Mouse (Mus musculus): ENCODE measurements around the gene Anxa11. TPM values are rescaled to one million over a fixed set of nuclear protein-coding genes. Genes with fewer than 3 reads are reported as not detected.

Anxa11 gene
- total and polyA plus RNA-seq, 2 experiments = 11.7 to 30.5 TPM

DNA sequence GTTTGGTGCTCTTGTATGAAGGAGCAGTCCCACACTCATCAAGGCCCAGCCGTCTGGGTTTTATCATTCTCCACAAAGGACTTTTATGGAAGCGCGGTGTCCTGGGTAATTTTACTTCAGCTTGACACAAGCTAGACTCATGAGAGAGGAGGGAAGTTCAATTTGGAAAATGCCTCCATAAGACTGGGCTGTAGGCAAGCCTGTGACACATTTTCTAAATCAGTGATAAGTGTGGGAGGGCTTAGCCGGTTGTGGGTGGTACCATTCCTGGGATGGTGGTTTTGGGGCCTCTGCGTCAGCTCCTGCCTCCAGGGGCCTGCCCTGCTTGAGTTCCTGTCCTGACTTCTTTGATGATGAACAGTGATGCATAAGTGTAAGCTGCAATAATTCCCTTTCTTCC, 23.3 kb downstream of the Anxa11 start:
- Histone ChIP-seq H3K79me2 (ENCODE audit: control insufficient read depth, insufficient read depth, low read length) (peaks cover 14% of the 10 kb centered on the region; the same call in 1 of the 2 replicates), H3K27me3 (ENCODE audit: control insufficient read depth, insufficient read depth, low read length) (no peaks in the 10 kb centered on the region), H3K9ac (ENCODE audit: low read depth, low read length) (no peak overlapping the region), H3K4me1 (ENCODE audit: control insufficient read depth, insufficient read depth, low read length) (peaks cover 2% of the 10 kb centered on the region; the same call in 1 of the 2 replicates), H3K4me3 (ENCODE audit: insufficient read depth, low read depth, low read length) (no peak overlapping the region), H3K36me3 (ENCODE audit: control insufficient read depth, insufficient read depth, low read length) (no peaks in the 10 kb centered on the region), H3K27ac (replicated peaks; ENCODE audit: insufficient read depth, low read depth, low read length) (no peak overlapping the region)
- 84% methylated on average over 5 of the region's 5 CpGs for WGBS
- TF ChIP-seq CTCF (IDR thresholded peaks at IDR 0.05; ENCODE audit: low read depth, low read length) (no peak), POLR2A (IDR thresholded peaks at IDR 0.05; ENCODE audit: extremely low read depth, insufficient read depth, low read length) (no peak)
- no peak for DNase-seq (ENCODE audit: extremely low read depth, low read depth, low spot score)

- TF ChIP-seq CTCF (IDR thresholded peaks at IDR 0.05; ENCODE audit: low read depth, low read length) (no peak), POLR2A (IDR thresholded peaks at IDR 0.05; ENCODE audit: extremely low read depth, insufficient read depth, low read length) (no peak)
- WGBS = 91% methylated on average over 6 of the region's 6 CpGs
- no peak for DNase-seq (ENCODE audit: extremely low read depth, low read depth, low spot score)
These were observed 24.4 kb downstream of the Anxa11 start for GRCm38 (mm10) chr14:25866384-25866783.

DNA sequence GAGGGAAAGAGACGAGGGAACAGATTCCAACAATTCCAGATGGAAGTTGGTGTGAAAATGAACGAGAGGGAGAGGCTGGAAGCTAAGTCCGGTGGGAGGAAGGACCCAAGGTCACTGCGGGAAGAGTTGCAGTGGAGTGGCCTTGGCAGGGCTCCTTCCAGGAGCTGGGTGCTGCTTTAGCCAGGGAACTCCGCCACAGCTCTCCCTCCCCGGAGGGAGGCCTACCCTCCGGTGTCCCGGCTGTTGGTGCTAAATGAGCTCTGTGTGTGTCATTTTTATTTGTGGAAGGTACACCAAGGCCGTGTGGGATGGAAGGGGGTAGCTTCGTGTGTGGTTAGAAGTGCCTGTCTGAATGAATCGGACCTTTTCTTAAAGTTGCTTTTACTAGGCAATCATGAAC, 24.9 kb downstream of the Anxa11 start:
- WGBS = 78% methylated on average over 11 of the region's 11 CpGs
- DNase-seq (ENCODE audit: extremely low read depth, low read depth, low spot score) = no peak
- Histone ChIP-seq H3K79me2 (ENCODE audit: control insufficient read depth, insufficient read depth, low read length) (peaks cover 8% of the 10 kb centered on the region; the same call in 1 of the 2 replicates), H3K9ac (ENCODE audit: low read depth, low read length) (no peak overlapping the region), H3K4me3 (ENCODE audit: insufficient read depth, low read depth, low read length) (no peak overlapping the region), H3K4me1 (ENCODE audit: control insufficient read depth, insufficient read depth, low read length) (peaks cover 2% of the 10 kb centered on the region; the same call in 1 of the 2 replicates), H3K27me3 (ENCODE audit: control insufficient read depth, insufficient read depth, low read length) (no peaks in the 10 kb centered on the region), H3K27ac (replicated peaks; ENCODE audit: insufficient read depth, low read depth, low read length) (no peak overlapping the region), H3K36me3 (ENCODE audit: control insufficient read depth, insufficient read depth, low read length) (no peaks in the 10 kb centered on the region)
- TF ChIP-seq CTCF (IDR thresholded peaks at IDR 0.05; ENCODE audit: low read depth, low read length) (no peak), POLR2A (IDR thresholded peaks at IDR 0.05; ENCODE audit: extremely low read depth, insufficient read depth, low read length) (no peak)

More at GRCm38 (mm10) chr14:25866384-25866783, 24.4 kb downstream of the Anxa11 start:
- Histone ChIP-seq H3K9ac (ENCODE audit: low read depth, low read length) (no peak overlapping the region), H3K79me2 (ENCODE audit: control insufficient read depth, insufficient read depth, low read length) (peaks cover 10% of the 10 kb centered on the region; the same call in 1 of the 2 replicates), H3K27me3 (ENCODE audit: control insufficient read depth, insufficient read depth, low read length) (no peaks in the 10 kb centered on the region), H3K4me3 (ENCODE audit: insufficient read depth, low read depth, low read length) (no peak overlapping the region), H3K27ac (replicated peaks; ENCODE audit: insufficient read depth, low read depth, low read length) (no peak overlapping the region), H3K4me1 (ENCODE audit: control insufficient read depth, insufficient read depth, low read length) (peaks cover 2% of the 10 kb centered on the region; the same call in 1 of the 2 replicates), H3K36me3 (ENCODE audit: control insufficient read depth, insufficient read depth, low read length) (no peaks in the 10 kb centered on the region)

DNA sequence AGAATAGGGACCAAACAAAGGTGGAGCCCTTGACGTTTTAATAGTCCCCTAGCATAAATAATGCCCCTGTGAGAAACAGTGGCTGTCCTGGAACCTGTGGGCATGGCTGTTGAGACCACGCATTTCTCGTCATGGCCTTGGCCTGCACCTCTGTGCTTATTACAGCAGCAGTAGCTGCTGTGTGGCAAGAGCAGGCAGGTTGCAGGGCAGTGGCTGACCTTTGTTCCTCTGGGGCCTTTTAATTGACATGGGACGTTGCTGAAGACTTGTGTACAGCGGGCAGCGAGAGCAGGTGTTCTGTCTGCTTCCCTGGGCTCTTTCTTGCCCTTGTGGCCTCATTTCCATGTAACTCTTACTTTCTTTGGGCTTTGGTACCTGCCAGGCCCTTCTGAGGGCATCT, 25.9 kb downstream of the Anxa11 start:
- H3K79me2 ChIP-seq (ENCODE audit: control insufficient read depth, insufficient read depth, low read length) = peaks cover 4% of the 10 kb centered on the region; the same call in 1 of the 2 replicates
- no peaks in the 10 kb centered on the region for H3K36me3 ChIP-seq (ENCODE audit: control insufficient read depth, insufficient read depth, low read length)
- peak; percentile 87 for DNase-seq (ENCODE audit: extremely low read depth, low read depth, low spot score)
- no peaks in the 10 kb centered on the region for H3K27me3 ChIP-seq (ENCODE audit: control insufficient read depth, insufficient read depth, low read length)
- H3K4me1 ChIP-seq (ENCODE audit: control insufficient read depth, insufficient read depth, low read length) = peaks cover 2% of the 10 kb centered on the region; the same call in 1 of the 2 replicates
- TF ChIP-seq POLR2A (IDR thresholded peaks at IDR 0.05; ENCODE audit: extremely low read depth, insufficient read depth, low read length) = no peak
- no peak for TF ChIP-seq CTCF (IDR thresholded peaks at IDR 0.05; ENCODE audit: low read depth, low read length)
- 32% methylated on average over 6 of the region's 6 CpGs for WGBS
- H3K27ac ChIP-seq (replicated peaks; ENCODE audit: insufficient read depth, low read depth, low read length) = no peak overlapping the region
- no peak overlapping the region for H3K4me3 ChIP-seq (ENCODE audit: insufficient read depth, low read depth, low read length)
- no peak overlapping the region for H3K9ac ChIP-seq (ENCODE audit: low read depth, low read length)

DNA sequence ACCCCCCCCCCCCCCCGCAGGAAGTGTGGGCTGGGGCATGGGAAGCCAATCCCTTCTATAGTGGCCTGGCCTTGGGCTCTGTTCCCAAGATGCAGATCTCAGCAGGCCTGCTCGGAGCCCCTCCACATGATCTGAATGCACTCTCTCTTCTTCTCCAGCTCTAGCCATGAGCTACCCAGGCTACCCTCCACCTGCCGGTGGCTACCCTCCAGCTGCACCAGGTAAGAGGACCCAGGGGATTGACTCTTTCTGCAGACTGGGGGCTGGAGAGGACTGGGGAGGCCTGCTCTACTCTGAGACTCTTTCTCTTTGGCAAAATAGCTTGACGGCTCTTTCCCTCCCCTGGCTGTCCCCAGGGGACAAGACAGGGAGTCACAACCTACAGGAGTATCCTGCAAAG, 26.8 kb downstream of the Anxa11 start:
- no peak for DNase-seq (ENCODE audit: extremely low read depth, low read depth, low spot score)
- no peaks in the 10 kb centered on the region for H3K36me3 ChIP-seq (ENCODE audit: control insufficient read depth, insufficient read depth, low read length)
- peaks cover 2% of the 10 kb centered on the region; the same call in 1 of the 2 replicates for H3K4me1 ChIP-seq (ENCODE audit: control insufficient read depth, insufficient read depth, low read length)
- H3K4me3 ChIP-seq (ENCODE audit: insufficient read depth, low read depth, low read length) = no peak overlapping the region
- H3K9ac ChIP-seq (ENCODE audit: low read depth, low read length) = no peak overlapping the region
- H3K27me3 ChIP-seq (ENCODE audit: control insufficient read depth, insufficient read depth, low read length) = no peaks in the 10 kb centered on the region
- H3K79me2 ChIP-seq (ENCODE audit: control insufficient read depth, insufficient read depth, low read length) = peaks cover 3% of the 10 kb centered on the region; the same call in 1 of the 2 replicates
- WGBS = 91% methylated on average over 4 of the region's 4 CpGs
- no peak for TF ChIP-seq CTCF (IDR thresholded peaks at IDR 0.05; ENCODE audit: low read depth, low read length)
- TF ChIP-seq POLR2A (IDR thresholded peaks at IDR 0.05; ENCODE audit: extremely low read depth, insufficient read depth, low read length) = no peak
- H3K27ac ChIP-seq (replicated peaks; ENCODE audit: insufficient read depth, low read depth, low read length) = no peak overlapping the region

DNA sequence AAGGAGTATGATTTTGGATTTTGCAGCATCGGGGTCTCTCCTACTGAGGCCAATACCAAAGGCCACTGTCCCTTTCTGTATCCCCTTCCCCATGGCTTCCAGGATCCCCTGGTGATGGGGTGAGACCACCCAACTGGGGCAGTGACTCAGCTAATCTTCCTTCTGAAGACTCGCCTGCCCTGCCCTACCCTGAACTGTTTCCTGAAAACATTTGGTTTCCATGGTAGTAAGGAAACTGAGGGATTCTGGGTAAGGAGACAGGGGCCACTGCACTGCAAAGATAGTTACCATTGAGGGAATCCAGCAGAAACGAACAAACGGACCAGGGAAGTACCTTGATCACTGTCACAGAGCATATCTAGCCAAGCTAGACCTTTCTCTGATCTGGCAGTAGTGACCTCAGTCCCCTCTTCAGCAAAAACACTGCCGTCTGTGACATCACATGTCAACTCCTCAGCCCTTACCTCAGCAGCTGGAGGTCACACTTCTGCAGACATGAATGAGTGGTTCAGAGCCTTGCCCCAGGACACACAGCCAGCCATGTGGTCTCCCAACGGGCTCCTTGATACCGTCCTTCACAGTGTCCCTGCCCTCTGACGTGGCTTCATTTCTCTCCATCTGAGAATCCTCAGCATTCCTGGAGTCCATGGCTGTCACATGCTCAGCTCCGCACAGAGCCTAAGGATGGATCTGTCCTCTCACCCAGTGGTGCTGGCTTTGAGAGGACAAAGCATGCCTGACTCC, 27.4 kb downstream of the Anxa11 start:
- H3K36me3 ChIP-seq (ENCODE audit: control insufficient read depth, insufficient read depth, low read length) = no peaks in the 10 kb centered on the region; the same call in 1 of the 2 replicates
- no peak for TF ChIP-seq POLR2A (IDR thresholded peaks at IDR 0.05; ENCODE audit: extremely low read depth, insufficient read depth, low read length)
- no peak for TF ChIP-seq CTCF (IDR thresholded peaks at IDR 0.05; ENCODE audit: low read depth, low read length)
- no peaks in the 10 kb centered on the region; the same call in 1 of the 2 replicates for H3K79me2 ChIP-seq (ENCODE audit: control insufficient read depth, insufficient read depth, low read length)
- 84% methylated on average over 9 of the region's 9 CpGs for WGBS
- no peak for DNase-seq (ENCODE audit: extremely low read depth, low read depth, low spot score)
- H3K4me1 ChIP-seq (ENCODE audit: control insufficient read depth, insufficient read depth, low read length) = peaks cover 2% of the 10 kb centered on the region; the same call in 1 of the 2 replicates
- H3K27ac ChIP-seq (replicated peaks; ENCODE audit: insufficient read depth, low read depth, low read length) = no peak overlapping the region
- no peak overlapping the region for H3K9ac ChIP-seq (ENCODE audit: low read depth, low read length)
- H3K4me3 ChIP-seq (ENCODE audit: insufficient read depth, low read depth, low read length) = no peak overlapping the region
- H3K27me3 ChIP-seq (ENCODE audit: control insufficient read depth, insufficient read depth, low read length) = no peaks in the 10 kb centered on the region

Measured in liver, adult 2 months (tissue).